Mouse (Mus musculus): ENCODE results near the gene Pld4. TPM values are rescaled to one million over a fixed set of nuclear protein-coding genes. Genes with fewer than 3 reads are reported as not detected.

Gene Pld4
- polyA plus RNA-seq, 1 experiment from 2014 or later, result 32.5 TPM

Small RNAs within 50 kb of the gene (microRNA-seq; reads per million reads assigned to microRNA genes)
- gene Mir6940, result not detected

Other genes with a start within 250 kb of the Pld4 start
- gene Tmem179, start 243.9 kb upstream of the Pld4 start, polyA plus RNA-seq (2015; fragmentation: Nextera tagmentation; extraction: Ambion mirVana), result 0.22 and 0.41 TPM in 2 replicates
- gene Inf2, start 171.9 kb upstream of the Pld4 start, polyA plus RNA-seq (2015; fragmentation: Nextera tagmentation; extraction: Ambion mirVana), result 3.0 and 3.6 TPM in 2 replicates
- 108 and 118 TPM in 2 replicates for gene Adssl1, start 140.6 kb upstream of the Pld4 start, polyA plus RNA-seq (2015; fragmentation: Nextera tagmentation; extraction: Ambion mirVana)
- 117 and 139 TPM in 2 replicates for gene Siva1, start 116.0 kb upstream of the Pld4 start, polyA plus RNA-seq (2015; fragmentation: Nextera tagmentation; extraction: Ambion mirVana)
- gene Akt1, start 85.8 kb upstream of the Pld4 start, polyA plus RNA-seq (2015; fragmentation: Nextera tagmentation; extraction: Ambion mirVana), result 51.4 and 56.7 TPM in 2 replicates
- gene Zbtb42, start 81.8 kb upstream of the Pld4 start, polyA plus RNA-seq (2015; fragmentation: Nextera tagmentation; extraction: Ambion mirVana), result 4.9 and 6.9 TPM in 2 replicates
- gene Cep170b, start 40.2 kb upstream of the Pld4 start, polyA plus RNA-seq (2015; fragmentation: Nextera tagmentation; extraction: Ambion mirVana), result 4.3 and 5.1 TPM in 2 replicates
- gene Ahnak2, start 42.0 kb downstream of the Pld4 start, polyA plus RNA-seq (2015; fragmentation: Nextera tagmentation; extraction: Ambion mirVana), result 2.0 and 2.1 TPM in 2 replicates
- gene Clba1, start 48.3 kb downstream of the Pld4 start, polyA plus RNA-seq (2015; fragmentation: Nextera tagmentation; extraction: Ambion mirVana), result 6.0 and 8.4 TPM in 2 replicates
- gene Cdca4, start 68.8 kb downstream of the Pld4 start, polyA plus RNA-seq (2015; fragmentation: Nextera tagmentation; extraction: Ambion mirVana), result 44.7 and 53.2 TPM in 2 replicates
- 1.4 and 3.6 TPM in 2 replicates for gene Gpr132, start 107.6 kb downstream of the Pld4 start, polyA plus RNA-seq (2015; fragmentation: Nextera tagmentation; extraction: Ambion mirVana)
- 4.0 and 5.4 TPM in 2 replicates for gene Jag2, start 169.1 kb downstream of the Pld4 start, polyA plus RNA-seq (2015; fragmentation: Nextera tagmentation; extraction: Ambion mirVana)
- 36.0 and 43.3 TPM in 2 replicates for gene Nudt14, start 181.5 kb downstream of the Pld4 start, polyA plus RNA-seq (2015; fragmentation: Nextera tagmentation; extraction: Ambion mirVana)
- gene Btbd6, start 215.8 kb downstream of the Pld4 start, polyA plus RNA-seq (2015; fragmentation: Nextera tagmentation; extraction: Ambion mirVana), result 26.0 and 26.1 TPM in 2 replicates
- gene Brf1, start 240.0 kb downstream of the Pld4 start, polyA plus RNA-seq (2015; fragmentation: Nextera tagmentation; extraction: Ambion mirVana), result 38.3 and 42.6 TPM in 2 replicates